ENCODE assay signal across 26 mouse cellular contexts in the genomic region with DNA sequence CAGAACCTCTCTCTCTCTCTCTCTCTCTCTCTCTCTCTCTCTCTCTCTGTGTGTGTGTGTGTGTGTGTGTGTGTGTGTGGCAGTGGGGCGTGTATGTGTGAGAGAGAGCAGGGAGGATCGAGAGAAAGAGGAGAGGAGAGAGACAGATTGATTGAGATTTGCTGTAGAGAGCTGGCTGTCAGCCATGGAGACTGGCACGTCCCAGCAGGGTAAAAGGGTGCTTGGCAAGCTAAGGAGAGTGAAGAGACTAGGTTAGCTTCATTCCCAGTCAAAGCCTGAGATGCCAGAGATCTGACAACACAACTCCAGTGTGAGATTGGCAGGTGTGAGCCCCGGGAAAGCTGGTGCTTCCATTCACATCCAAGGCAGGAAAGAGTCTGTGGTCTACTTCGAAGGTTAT. TPM values are rescaled to one million over a fixed set of nuclear protein-coding genes. Genes with fewer than 3 reads are reported as not detected.
A peak's percentile ranks its signal among the peaks of the same experiment; 100 is the strongest.
DNase-seq lines count a peak whose midpoint lies in the region; ATAC-seq and TF ChIP-seq lines count a peak whose summit lies in the region.
"Had no signal": no experiment of that assay in that cellular context is flagged by ENCODE, and none has a peak within 500 bp of the region (broad histone marks: within the 10 kb centered on the region; RNA-seq: fewer than 3 reads in every experiment).

No protein-coding gene starts in this region.

- WGBS in forebrain, embryonic 13.5 days, result 57% methylated on average over 5 of the region's 5 CpGs
- WGBS in forebrain, embryonic 12.5 days, result 52% methylated on average over 5 of the region's 5 CpGs
- WGBS in liver, adult 2 months, result 36% methylated on average over 5 of the region's 5 CpGs
- WGBS in liver, embryonic 11.5 days, result 59% methylated on average over 5 of the region's 5 CpGs
- WGBS in forebrain, postnatal 0 days, result 24% methylated on average over 5 of the region's 5 CpGs

- TF ChIP-seq POLR2A in liver, adult 2 months (IDR thresholded peaks at IDR 0.05; ENCODE audit: extremely low read depth, insufficient read depth, low read length), result no peak

- no peaks in the 10 kb centered on the region for H3K9me3 ChIP-seq in forebrain, embryonic 13.5 days (replicated peaks)
- H3K9me3 ChIP-seq in forebrain, embryonic 12.5 days, result no peaks in the 10 kb centered on the region
- H3K9me3 ChIP-seq in liver, embryonic 11.5 days (ENCODE audit: control insufficient read depth, low read length), result no peaks in the 10 kb centered on the region
- no peaks in the 10 kb centered on the region for H3K9me3 ChIP-seq in forebrain, postnatal 0 days (ENCODE audit: low read length)
- H3K9me3 ChIP-seq: embryonic facial prominence, embryonic 13.5 days; heart, embryonic 13.5 days; limb, embryonic 10.5 days; limb, embryonic 15.5 days; liver, embryonic 15.5 days; megakaryocyte, embryonic 14.5 days; midbrain, embryonic 12.5 days had no signal

- H3K9ac ChIP-seq in forebrain, embryonic 13.5 days, result no peak overlapping the region
- H3K9ac ChIP-seq in forebrain, embryonic 12.5 days, result no peak overlapping the region
- no peak overlapping the region for H3K9ac ChIP-seq in liver, adult 2 months (ENCODE audit: low read depth, low read length)
- no peak overlapping the region for H3K9ac ChIP-seq in liver, embryonic 11.5 days (ENCODE audit: low read depth, low read length)
- no peak overlapping the region for H3K9ac ChIP-seq in forebrain, postnatal 0 days
- H3K9ac ChIP-seq: embryonic facial prominence, embryonic 13.5 days; heart, embryonic 13.5 days; hindbrain, embryonic 14.5 days; limb, embryonic 15.5 days; liver, embryonic 15.5 days; midbrain, embryonic 12.5 days had no signal

- peaks cover 3% of the 10 kb centered on the region; the same call in 1 of the 2 replicates for H3K4me1 ChIP-seq in forebrain, embryonic 13.5 days
- H3K4me1 ChIP-seq in forebrain, embryonic 12.5 days, result peaks cover 7% of the 10 kb centered on the region; the same call in 1 of the 2 replicates
- no peaks in the 10 kb centered on the region for H3K4me1 ChIP-seq in liver, adult 2 months (ENCODE audit: control insufficient read depth, insufficient read depth, low read length)
- H3K4me1 ChIP-seq in liver, embryonic 11.5 days (replicated peaks; ENCODE audit: control insufficient read depth, insufficient read depth, low read length), result no peaks in the 10 kb centered on the region
- H3K4me1 ChIP-seq in forebrain, postnatal 0 days (ENCODE audit: insufficient read depth), result no peaks in the 10 kb centered on the region; the same call in 1 of the 2 replicates
- H3K4me1 ChIP-seq: embryonic facial prominence, embryonic 13.5 days; heart, embryonic 13.5 days; limb, embryonic 15.5 days; megakaryocyte, embryonic 14.5 days had no signal

- no peak overlapping the region for H3K4me3 ChIP-seq in forebrain, embryonic 13.5 days
- H3K4me3 ChIP-seq in forebrain, embryonic 12.5 days (replicated peaks), result no peak overlapping the region
- no peak overlapping the region for H3K4me3 ChIP-seq in liver, adult 2 months (ENCODE audit: insufficient read depth, low read depth, low read length)
- no peak overlapping the region for H3K4me3 ChIP-seq in liver, embryonic 11.5 days (ENCODE audit: low read depth, low read length)
- no peak overlapping the region for H3K4me3 ChIP-seq in forebrain, postnatal 0 days (ENCODE audit: low read depth, low read length)
- H3K4me3 ChIP-seq: embryonic facial prominence, embryonic 13.5 days; heart, embryonic 13.5 days; limb, embryonic 10.5 days; limb, embryonic 15.5 days; liver, embryonic 15.5 days; megakaryocyte, embryonic 14.5 days; midbrain, embryonic 12.5 days; myocyte had no signal

- H3K36me3 ChIP-seq in forebrain, embryonic 13.5 days (ENCODE audit: poor library complexity, severe bottlenecking), result no peaks in the 10 kb centered on the region
- no peaks in the 10 kb centered on the region for H3K36me3 ChIP-seq in forebrain, embryonic 12.5 days (replicated peaks)
- no peaks in the 10 kb centered on the region for H3K36me3 ChIP-seq in liver, adult 2 months (ENCODE audit: control insufficient read depth, insufficient read depth, low read length)
- H3K36me3 ChIP-seq in liver, embryonic 11.5 days (ENCODE audit: control insufficient read depth, insufficient read depth, low read length), result no peaks in the 10 kb centered on the region
- no peaks in the 10 kb centered on the region for H3K36me3 ChIP-seq in forebrain, postnatal 0 days (ENCODE audit: insufficient read depth)
- H3K36me3 ChIP-seq: embryonic facial prominence, embryonic 13.5 days; heart, embryonic 13.5 days; limb, embryonic 10.5 days; limb, embryonic 15.5 days; liver, embryonic 15.5 days; midbrain, embryonic 12.5 days had no signal

- TF ChIP-seq CTCF in liver, adult 2 months (IDR thresholded peaks at IDR 0.05; ENCODE audit: low read depth, low read length), result no peak
- no peak for TF ChIP-seq CTCF in forebrain, postnatal 0 days (IDR thresholded peaks at IDR 0.05; ENCODE audit: low read depth)

- H3K79me2 ChIP-seq in liver, adult 2 months (ENCODE audit: control insufficient read depth, insufficient read depth, low read length), result no peaks in the 10 kb centered on the region

- H3K4me2 ChIP-seq in forebrain, embryonic 13.5 days, result no peak overlapping the region
- no peak overlapping the region for H3K4me2 ChIP-seq in forebrain, embryonic 12.5 days
- no peak overlapping the region for H3K4me2 ChIP-seq in liver, embryonic 11.5 days
- H3K4me2 ChIP-seq in forebrain, postnatal 0 days (ENCODE audit: low read depth), result no peak overlapping the region
- H3K4me2 ChIP-seq: embryonic facial prominence, embryonic 13.5 days; heart, embryonic 13.5 days; hindbrain, embryonic 14.5 days; limb, embryonic 15.5 days; liver, embryonic 15.5 days; midbrain, embryonic 12.5 days had no signal

- peak; percentile 61 for DNase-seq in liver, adult 2 months (ENCODE audit: extremely low read depth, low read depth, low spot score)
- no peak for DNase-seq in liver, embryonic 11.5 days (ENCODE audit: low spot score)
- peak; percentile 18 for DNase-seq in right cerebral cortex, postnatal 4 days
- no peak for DNase-seq in right cerebral cortex, adult 18-20 months
- DNase-seq in forebrain, postnatal 0 days, result peak; percentile 78
- DNase-seq in lung, postnatal 10 days, result no peak
- DNase-seq: adrenal gland, postnatal 25 days; B cell, adult 2 months; cerebellum, adult 8-10 months; gastrocnemius, postnatal 10 days; heart, postnatal 10 days; kidney, postnatal 25 days; lung, postnatal 4 days; thymus, postnatal 4 days had no signal

- ATAC-seq in forebrain, embryonic 13.5 days, result peak; percentile 88
- no peak; the same call in 1 of the 2 replicates for ATAC-seq in forebrain, embryonic 12.5 days (ENCODE audit: low FRiP score)
- no peak for ATAC-seq in liver, embryonic 11.5 days (replicated peaks; ENCODE audit: low FRiP score)
- ATAC-seq in forebrain, postnatal 0 days, result peak; percentile 91
- ATAC-seq: intestine, postnatal 0 days had no signal

- H3K27ac ChIP-seq in forebrain, embryonic 13.5 days, result 0 out of 2 replicates have a peak overlapping the region, but pooled peaks have one; percentile 25
- H3K27ac ChIP-seq in forebrain, embryonic 12.5 days, result no peak overlapping the region
- H3K27ac ChIP-seq in liver, adult 2 months (replicated peaks; ENCODE audit: insufficient read depth, low read depth, low read length), result no peak overlapping the region
- no peak overlapping the region for H3K27ac ChIP-seq in liver, embryonic 11.5 days (ENCODE audit: low read depth, low read length)
- no peak overlapping the region for H3K27ac ChIP-seq in forebrain, postnatal 0 days (ENCODE audit: low read depth, low read length)
- H3K27ac ChIP-seq: embryonic facial prominence, embryonic 13.5 days; heart, embryonic 13.5 days; limb, embryonic 10.5 days; limb, embryonic 15.5 days; liver, embryonic 15.5 days; midbrain, embryonic 12.5 days had no signal

- no peaks in the 10 kb centered on the region for H3K27me3 ChIP-seq in forebrain, embryonic 13.5 days
- 0 out of 2 replicates have a peak, but pooled peaks cover 3% of the 10 kb centered on the region for H3K27me3 ChIP-seq in forebrain, embryonic 12.5 days
- H3K27me3 ChIP-seq in liver, adult 2 months (ENCODE audit: control insufficient read depth, insufficient read depth, low read length), result no peaks in the 10 kb centered on the region
- H3K27me3 ChIP-seq in liver, embryonic 11.5 days (replicated peaks; ENCODE audit: control insufficient read depth, insufficient read depth, low read length), result no peaks in the 10 kb centered on the region
- H3K27me3 ChIP-seq in forebrain, postnatal 0 days (ENCODE audit: insufficient read depth, low read length), result no peaks in the 10 kb centered on the region
- H3K27me3 ChIP-seq: embryonic facial prominence, embryonic 13.5 days; limb, embryonic 15.5 days; liver, embryonic 15.5 days; midbrain, embryonic 12.5 days had no signal

RNA-seq across cellular contexts. Expression of a gene that starts 21.5 kb away (rescaled TPM):
- 133 and 142 TPM in 2 replicates for polyA plus RNA-seq in forebrain, embryonic 13.5 days (2015; fragmentation: Nextera tagmentation; extraction: Ambion mirVana)
- polyA plus RNA-seq in forebrain, embryonic 12.5 days (2016; fragmentation: Nextera tagmentation; extraction: Ambion mirVana), result 126 and 129 TPM in 2 replicates
- 33.8 and 41.9 TPM in 2 replicates for total RNA-seq in liver, adult 2 months (2014; rRNA removed)
- polyA plus RNA-seq in liver, adult 2 months (2012; rRNA removed), result 6.5 and 7.0 TPM in 2 replicates
- polyA plus RNA-seq in liver, embryonic 11.5 days (2014; fragmentation: Nextera tagmentation; extraction: Ambion mirVana), result 115 and 140 TPM in 2 replicates
- 81.2 and 93.4 TPM in 2 replicates for total RNA-seq in forebrain, postnatal 0 days (2014; rRNA removed)
- 76.7 and 113 TPM in 2 replicates for polyA plus RNA-seq in forebrain, postnatal 0 days (2015; fragmentation: Nextera tagmentation; extraction: Ambion mirVana)

Comparison
In these comparisons a context has a peak if more than half of its experiments do, and no peak if none do; other contexts are left out.
1. ATAC-seq: peak in forebrain, embryonic 13.5 days (single experiment) and forebrain, postnatal 0 days (single experiment); none in forebrain, embryonic 12.5 days (single experiment) and liver, embryonic 11.5 days (single experiment).
2. DNase-seq: peak in liver, adult 2 months (single experiment), right cerebral cortex, postnatal 4 days (single experiment) and forebrain, postnatal 0 days (single experiment); none in liver, embryonic 11.5 days (single experiment), right cerebral cortex, adult 18-20 months (single experiment) and lung, postnatal 10 days (single experiment).